Mouse (Mus musculus): Measurements from ENCODE around the gene Slc27a1.
"Not testable (repeated sequence)": the region's sequence is repeated elsewhere in the genome, so short reads cannot be mapped to it uniquely, and the experiment has no call there.

The Slc27a1 gene

GRCm38 (mm10) chr8:71568387-71568937, at the start of gene Slc27a1:
Slc27a1 (plus strand) TSS chr8:71568882.
- DNase-seq (ENCODE audit: inconsistent age in 2 of 2, low spot score in 1 of 2) = peak; percentile 89 to 97

- DNase-seq (ENCODE audit: inconsistent age in 2 of 2, low spot score in 1 of 2) = peak; percentile 65 to 88
Measured at GRCm38 (mm10) chr8:71519037-71519825, 49.5 kb upstream of the Slc27a1 start.

GRCm38 (mm10) chr8:71521634-71522033, 47.0 kb upstream of the Slc27a1 start:
- peak; percentile 94 to 98 for DNase-seq (ENCODE audit: inconsistent age in 2 of 2, low spot score in 1 of 2)

- DNase-seq (ENCODE audit: inconsistent age in 2 of 2, low spot score in 1 of 2) = no peak
Measured at GRCm38 (mm10) chr8:71525226-71526050, 43.2 kb upstream of the Slc27a1 start, which contains the start of gene Ccdc194. Ccdc194 (minus strand) TSS chr8:71525711.

GRCm38 (mm10) chr8:71526272-71526671, 42.4 kb upstream of the Slc27a1 start:
- DNase-seq (ENCODE audit: inconsistent age in 2 of 2, low spot score in 1 of 2) = no peak

GRCm38 (mm10) chr8:71527162-71527870, 41.4 kb upstream of the Slc27a1 start:
- no peak for DNase-seq (ENCODE audit: inconsistent age in 2 of 2, low spot score in 1 of 2)

GRCm38 (mm10) chr8:71528362-71529073, 40.2 kb upstream of the Slc27a1 start:
- no peak for DNase-seq (ENCODE audit: inconsistent age in 2 of 2, low spot score in 1 of 2)

- not testable (repeated sequence) for DNase-seq (ENCODE audit: inconsistent age in 2 of 2, low spot score in 1 of 2)
Measured at GRCm38 (mm10) chr8:71530735-71531467, 37.8 kb upstream of the Slc27a1 start.

- no peak for DNase-seq (ENCODE audit: inconsistent age in 2 of 2, low spot score in 1 of 2)
Measured at GRCm38 (mm10) chr8:71534263-71534810, 34.3 kb upstream of the Slc27a1 start.

- DNase-seq (ENCODE audit: inconsistent age in 2 of 2, low spot score in 1 of 2) = no peak
Measured at GRCm38 (mm10) chr8:71535663-71536062, 33.0 kb upstream of the Slc27a1 start.

- peak; percentile 92 to 98 for DNase-seq (ENCODE audit: inconsistent age in 2 of 2, low spot score in 1 of 2)
Measured at GRCm38 (mm10) chr8:71537028-71537867, 31.4 kb upstream of the Slc27a1 start, which contains the start of gene Bst2. Bst2 (minus strand) TSS chr8:71537456.

GRCm38 (mm10) chr8:71542632-71543343, 25.9 kb upstream of the Slc27a1 start, which contains the start of gene Mvb12a:
Mvb12a (plus strand) TSS chr8:71542922.
- peak; percentile 98 to 99 for DNase-seq (ENCODE audit: inconsistent age in 2 of 2, low spot score in 1 of 2)

GRCm38 (mm10) chr8:71543755-71544154, 24.9 kb upstream of the Slc27a1 start:
- DNase-seq (ENCODE audit: inconsistent age in 2 of 2, low spot score in 1 of 2) = no peak

GRCm38 (mm10) chr8:71545053-71545452, 23.6 kb upstream of the Slc27a1 start:
- DNase-seq (ENCODE audit: inconsistent age in 2 of 2, low spot score in 1 of 2) = no peak

GRCm38 (mm10) chr8:71547590-71547989, 21.1 kb upstream of the Slc27a1 start:
- DNase-seq (ENCODE audit: inconsistent age in 2 of 2, low spot score in 1 of 2) = no peak

- no peak for DNase-seq (ENCODE audit: inconsistent age in 2 of 2, low spot score in 1 of 2)
Measured at GRCm38 (mm10) chr8:71550754-71551153, 17.9 kb upstream of the Slc27a1 start.

GRCm38 (mm10) chr8:71552770-71553169, 15.9 kb upstream of the Slc27a1 start:
- no peak for DNase-seq (ENCODE audit: inconsistent age in 2 of 2, low spot score in 1 of 2)

GRCm38 (mm10) chr8:71554001-71554400, 14.7 kb upstream of the Slc27a1 start:
- DNase-seq (ENCODE audit: inconsistent age in 2 of 2, low spot score in 1 of 2) = no peak
